Mouse (Mus musculus) splenic B cell, adult 2 months (primary cell): ENCODE measurements around the gene Pepd.
A peak's percentile ranks its signal among the peaks of the same experiment; 100 is the strongest.

Source experiments
- DNase-seq: peaks from one replicate; pipeline ENCODE4 v3.0.0-alpha.2; 2011; ENCODE audit warnings: low read depth, low spot score
- H3K27me3 ChIP-seq: 2 replicates; pipeline ENCODE4 v1.6.1; 2012; ENCODE audit warnings: mild to moderate bottlenecking, low read length, moderate library complexity, mixed read lengths; ENCODE audit not compliant: control insufficient read depth, poor library complexity, insufficient read depth, severe bottlenecking
- H3K36me3 ChIP-seq: 2 replicates; pipeline ENCODE4 v1.6.1; 2012; ENCODE audit warnings: mild to moderate bottlenecking, low read length, moderate library complexity, mixed read lengths; ENCODE audit not compliant: control insufficient read depth, poor library complexity, insufficient read depth, severe bottlenecking

Pepd gene

GRCm38 (mm10) chr7:34918416-34918815 is 6.2 kb downstream of the Pepd start:
- Histone ChIP-seq H3K27me3 (no peaks in the 10 kb centered on the region), H3K36me3 (no peaks in the 10 kb centered on the region)
- peak; percentile 66 for DNase-seq

- no peak for DNase-seq
- no peaks in the 10 kb centered on the region for H3K27me3 ChIP-seq
- H3K36me3 ChIP-seq: no peaks in the 10 kb centered on the region
Measured at GRCm38 (mm10) chr7:34919054-34919453, 6.9 kb downstream of the Pepd start.

- DNase-seq: peak; percentile 62
- H3K36me3 ChIP-seq: no peaks in the 10 kb centered on the region
- H3K27me3 ChIP-seq: no peaks in the 10 kb centered on the region
Measured at GRCm38 (mm10) chr7:34919809-34920208, 7.6 kb downstream of the Pepd start.

- Histone ChIP-seq H3K36me3 (no peaks in the 10 kb centered on the region), H3K27me3 (no peaks in the 10 kb centered on the region)
- DNase-seq: no peak
Measured at GRCm38 (mm10) chr7:34925208-34925607, 13.0 kb downstream of the Pepd start.

- no peaks in the 10 kb centered on the region; the same call in 1 of the 2 replicates for H3K36me3 ChIP-seq
- DNase-seq: no peak
- H3K27me3 ChIP-seq: no peaks in the 10 kb centered on the region
Measured at GRCm38 (mm10) chr7:34925956-34926355, 13.8 kb downstream of the Pepd start.

GRCm38 (mm10) chr7:34929614-34930262 is 17.6 kb downstream of the Pepd start:
- no peak for DNase-seq
- Histone ChIP-seq H3K27me3 (no peaks in the 10 kb centered on the region), H3K36me3 (no peaks in the 10 kb centered on the region; the same call in 1 of the 2 replicates)

GRCm38 (mm10) chr7:34930263-34930757 is 18.1 kb downstream of the Pepd start:
- no peak for DNase-seq
- Histone ChIP-seq H3K36me3 (no peaks in the 10 kb centered on the region; the same call in 1 of the 2 replicates), H3K27me3 (no peaks in the 10 kb centered on the region)

- Histone ChIP-seq H3K36me3 (no peaks in the 10 kb centered on the region; the same call in 1 of the 2 replicates), H3K27me3 (no peaks in the 10 kb centered on the region)
- no peak for DNase-seq
Measured at GRCm38 (mm10) chr7:34932631-34933030, 20.5 kb downstream of the Pepd start.

GRCm38 (mm10) chr7:34933142-34933541 is 21.0 kb downstream of the Pepd start:
- DNase-seq: no peak
- Histone ChIP-seq H3K36me3 (no peaks in the 10 kb centered on the region; the same call in 1 of the 2 replicates), H3K27me3 (no peaks in the 10 kb centered on the region)

GRCm38 (mm10) chr7:34936347-34936746 is 24.2 kb downstream of the Pepd start:
- no peak for DNase-seq
- no peaks in the 10 kb centered on the region for H3K27me3 ChIP-seq
- no peaks in the 10 kb centered on the region for H3K36me3 ChIP-seq

- H3K27me3 ChIP-seq: no peaks in the 10 kb centered on the region
- DNase-seq: no peak
- no peaks in the 10 kb centered on the region for H3K36me3 ChIP-seq
Measured at GRCm38 (mm10) chr7:34938636-34939261, 26.6 kb downstream of the Pepd start.

- no peak for DNase-seq
- no peaks in the 10 kb centered on the region for H3K36me3 ChIP-seq
- H3K27me3 ChIP-seq: no peaks in the 10 kb centered on the region
Measured at GRCm38 (mm10) chr7:34939262-34939951, 27.2 kb downstream of the Pepd start.

- no peaks in the 10 kb centered on the region for H3K27me3 ChIP-seq
- no peaks in the 10 kb centered on the region for H3K36me3 ChIP-seq
- DNase-seq: no peak
Measured at GRCm38 (mm10) chr7:34939952-34940312, 27.8 kb downstream of the Pepd start.

- 0 out of 2 replicates have a peak, but pooled peaks cover 2% of the 10 kb centered on the region for H3K36me3 ChIP-seq
- no peaks in the 10 kb centered on the region for H3K27me3 ChIP-seq
- DNase-seq: no peak
Measured at GRCm38 (mm10) chr7:34943581-34944123, 31.5 kb downstream of the Pepd start.
